ENCODE assay signal across 15 mouse cellular contexts in genomic region chr12:27408440-27408839, GRCm38 (mm10).
A peak's percentile ranks its signal among the peaks of the same experiment; 100 is the strongest.
DNase-seq lines count a peak whose midpoint lies in the region; ATAC-seq lines count a peak whose summit lies in the region.
"Had no signal": no experiment of that assay in that cellular context is flagged by ENCODE, and none has a peak within 500 bp of the region (broad histone marks: within the 10 kb centered on the region; RNA-seq: fewer than 3 reads in every experiment).

No protein-coding gene starts in this region.

- no peaks in the 10 kb centered on the region for H3K9me3 ChIP-seq in hindbrain, embryonic 15.5 days
- H3K9me3 ChIP-seq in hindbrain, embryonic 12.5 days (replicated peaks) = no peaks in the 10 kb centered on the region
- no peaks in the 10 kb centered on the region for H3K9me3 ChIP-seq in limb, embryonic 10.5 days (replicated peaks)
- H3K9me3 ChIP-seq: embryonic facial prominence, embryonic 12.5 days; heart, embryonic 12.5 days; intestine, embryonic 15.5 days; kidney, embryonic 15.5 days; neural tube, embryonic 12.5 days had no signal

- DNase-seq in cerebellum, postnatal 10 days = peak; percentile 64 to 72
- no peak for DNase-seq in cerebellum, adult 8-10 months
- peak; percentile 53 for DNase-seq in left cerebral cortex, postnatal 4 days
- no peak for DNase-seq in left cerebral cortex, adult 11 months (ENCODE audit: low spot score)
- DNase-seq in limb, embryonic 10.5 days (ENCODE audit: low spot score) = no peak
- DNase-seq in urinary bladder, postnatal 4 days (ENCODE audit: low spot score in 2 of 2) = no peak
- DNase-seq: lung, adult 18-20 months; thymus, postnatal 4 days had no signal

- no peak overlapping the region for H3K27ac ChIP-seq in hindbrain, embryonic 15.5 days (replicated peaks)
- H3K27ac ChIP-seq in hindbrain, embryonic 12.5 days = no peak overlapping the region
- peak overlapping the region; percentile 71 for H3K27ac ChIP-seq in limb, embryonic 10.5 days
- H3K27ac ChIP-seq: embryonic facial prominence, embryonic 12.5 days; intestine, embryonic 15.5 days; kidney, embryonic 15.5 days; neural tube, embryonic 12.5 days had no signal

- intact Hi-C loops in left cerebral cortex, postnatal 4 days (cut with DNase I) = no loop called here

- no peak overlapping the region for H3K4me3 ChIP-seq in hindbrain, embryonic 15.5 days
- H3K4me3 ChIP-seq in hindbrain, embryonic 12.5 days = no peak overlapping the region
- H3K4me3 ChIP-seq in limb, embryonic 10.5 days = no peak overlapping the region
- H3K4me3 ChIP-seq: embryonic facial prominence, embryonic 12.5 days; heart, embryonic 12.5 days; intestine, embryonic 15.5 days; kidney, embryonic 15.5 days; neural tube, embryonic 12.5 days had no signal

- WGBS in hindbrain, embryonic 15.5 days = 56% methylated on average over 4 of the region's 4 CpGs
- WGBS in hindbrain, embryonic 12.5 days = 63% methylated on average over 4 of the region's 4 CpGs
- WGBS in limb, embryonic 10.5 days = 70% methylated on average over 4 of the region's 4 CpGs

- peak; percentile 34; the same call in 1 of the 2 replicates for ATAC-seq in hindbrain, embryonic 15.5 days (ENCODE audit: low FRiP score, low read depth)
- ATAC-seq in hindbrain, embryonic 12.5 days (ENCODE audit: low FRiP score) = no peak
- ATAC-seq: intestine, embryonic 15.5 days had no signal

- H3K4me1 ChIP-seq in hindbrain, embryonic 15.5 days (replicated peaks) = no peaks in the 10 kb centered on the region
- no peaks in the 10 kb centered on the region for H3K4me1 ChIP-seq in hindbrain, embryonic 12.5 days
- peaks cover 41% of the 10 kb centered on the region for H3K4me1 ChIP-seq in limb, embryonic 10.5 days
- H3K4me1 ChIP-seq: heart, embryonic 12.5 days; neural tube, embryonic 12.5 days had no signal

- H3K4me2 ChIP-seq in hindbrain, embryonic 15.5 days = no peak overlapping the region
- no peak overlapping the region for H3K4me2 ChIP-seq in hindbrain, embryonic 12.5 days (replicated peaks)
- H3K4me2 ChIP-seq: embryonic facial prominence, embryonic 12.5 days; heart, embryonic 12.5 days; intestine, embryonic 15.5 days; kidney, embryonic 15.5 days; neural tube, embryonic 12.5 days had no signal

- no peaks in the 10 kb centered on the region for H3K36me3 ChIP-seq in hindbrain, embryonic 15.5 days
- H3K36me3 ChIP-seq in hindbrain, embryonic 12.5 days = no peaks in the 10 kb centered on the region
- no peaks in the 10 kb centered on the region for H3K36me3 ChIP-seq in limb, embryonic 10.5 days
- H3K36me3 ChIP-seq: embryonic facial prominence, embryonic 12.5 days; heart, embryonic 12.5 days; intestine, embryonic 15.5 days; kidney, embryonic 15.5 days; neural tube, embryonic 12.5 days had no signal

- no peaks in the 10 kb centered on the region for H3K27me3 ChIP-seq in hindbrain, embryonic 15.5 days
- H3K27me3 ChIP-seq in hindbrain, embryonic 12.5 days = no peaks in the 10 kb centered on the region; the same call in 1 of the 2 replicates
- H3K27me3 ChIP-seq in limb, embryonic 10.5 days (ENCODE audit: low read depth, poor library complexity, severe bottlenecking) = no peaks in the 10 kb centered on the region
- H3K27me3 ChIP-seq: embryonic facial prominence, embryonic 12.5 days; heart, embryonic 12.5 days; intestine, embryonic 15.5 days; kidney, embryonic 15.5 days; neural tube, embryonic 12.5 days had no signal

- H3K9ac ChIP-seq in hindbrain, embryonic 15.5 days = no peak overlapping the region
- no peak overlapping the region for H3K9ac ChIP-seq in hindbrain, embryonic 12.5 days
- H3K9ac ChIP-seq: embryonic facial prominence, embryonic 12.5 days; heart, embryonic 12.5 days; intestine, embryonic 15.5 days; kidney, embryonic 15.5 days; neural tube, embryonic 12.5 days had no signal

Comparison
In these comparisons a context has a peak if more than half of its experiments do, and no peak if none do; other contexts are left out.
1. DNase-seq: peak in cerebellum, postnatal 10 days (2 of 2) and left cerebral cortex, postnatal 4 days (single experiment); none in cerebellum, adult 8-10 months (single experiment), left cerebral cortex, adult 11 months (single experiment), limb, embryonic 10.5 days (single experiment) and urinary bladder, postnatal 4 days (0 of 2).